Mouse (Mus musculus): ENCODE measurements at regions not wholly inside any gene's neighbourhood (a gene's known extent, or its start where the extent isn't known, plus 50 kb on each side); places are given as distances from the start of the nearest gene placed in this dataset.

DNA sequence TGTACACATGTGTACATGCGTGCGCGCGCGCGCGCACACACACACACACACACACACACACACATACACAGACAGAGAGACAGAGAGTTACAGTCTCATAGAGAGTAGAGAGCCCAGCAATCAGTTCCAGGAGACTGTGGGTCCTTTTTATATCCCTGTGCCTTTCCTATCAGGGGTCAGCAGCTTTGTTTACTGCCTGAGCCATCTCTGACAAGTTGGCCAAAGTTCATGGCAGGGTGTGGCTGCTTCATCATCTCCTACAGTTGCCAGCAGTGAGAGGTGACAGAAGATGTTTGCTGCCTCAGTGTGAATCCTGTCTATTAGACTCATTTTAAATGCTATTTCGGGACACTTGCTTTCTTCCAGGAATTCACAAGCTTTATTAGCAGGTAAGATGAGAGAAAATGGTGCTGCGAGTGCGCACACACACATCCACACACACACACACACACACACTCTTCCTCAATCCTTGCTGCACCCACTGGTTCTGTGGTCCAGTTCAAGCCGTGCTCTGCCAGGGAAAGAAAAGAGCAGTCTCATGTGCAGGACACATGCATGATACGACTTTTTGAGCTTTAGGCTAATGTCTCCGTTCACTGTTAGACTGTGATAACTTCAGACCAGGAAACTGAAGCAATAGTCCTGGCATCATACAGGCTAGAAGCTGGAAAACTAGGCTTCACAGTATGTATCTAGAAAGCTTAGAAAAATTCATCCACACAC, 234.9 kb upstream of the Map3k1 start:
- DNase-seq, result peak; percentile 80

DNA sequence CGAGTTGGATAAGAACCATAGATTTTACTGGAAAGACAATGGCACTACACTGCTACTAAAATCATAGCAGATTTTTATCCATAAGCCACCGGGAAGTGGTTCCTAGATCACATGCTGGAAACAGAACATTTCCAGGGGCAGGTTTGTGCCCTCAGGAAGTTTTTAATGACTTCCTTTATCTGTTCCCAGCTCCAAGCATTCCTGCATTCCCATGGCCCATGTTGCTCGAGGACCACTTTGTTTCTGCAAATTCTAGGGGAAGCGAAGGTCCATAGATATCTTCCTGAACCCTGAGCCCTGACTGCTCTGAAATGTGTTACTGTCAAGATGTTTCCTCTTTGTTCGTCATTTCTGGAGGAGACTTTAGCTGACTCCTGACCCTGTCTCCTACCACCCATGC, 235.6 kb upstream of the Map3k1 start:
- DNase-seq, result no peak

DNA sequence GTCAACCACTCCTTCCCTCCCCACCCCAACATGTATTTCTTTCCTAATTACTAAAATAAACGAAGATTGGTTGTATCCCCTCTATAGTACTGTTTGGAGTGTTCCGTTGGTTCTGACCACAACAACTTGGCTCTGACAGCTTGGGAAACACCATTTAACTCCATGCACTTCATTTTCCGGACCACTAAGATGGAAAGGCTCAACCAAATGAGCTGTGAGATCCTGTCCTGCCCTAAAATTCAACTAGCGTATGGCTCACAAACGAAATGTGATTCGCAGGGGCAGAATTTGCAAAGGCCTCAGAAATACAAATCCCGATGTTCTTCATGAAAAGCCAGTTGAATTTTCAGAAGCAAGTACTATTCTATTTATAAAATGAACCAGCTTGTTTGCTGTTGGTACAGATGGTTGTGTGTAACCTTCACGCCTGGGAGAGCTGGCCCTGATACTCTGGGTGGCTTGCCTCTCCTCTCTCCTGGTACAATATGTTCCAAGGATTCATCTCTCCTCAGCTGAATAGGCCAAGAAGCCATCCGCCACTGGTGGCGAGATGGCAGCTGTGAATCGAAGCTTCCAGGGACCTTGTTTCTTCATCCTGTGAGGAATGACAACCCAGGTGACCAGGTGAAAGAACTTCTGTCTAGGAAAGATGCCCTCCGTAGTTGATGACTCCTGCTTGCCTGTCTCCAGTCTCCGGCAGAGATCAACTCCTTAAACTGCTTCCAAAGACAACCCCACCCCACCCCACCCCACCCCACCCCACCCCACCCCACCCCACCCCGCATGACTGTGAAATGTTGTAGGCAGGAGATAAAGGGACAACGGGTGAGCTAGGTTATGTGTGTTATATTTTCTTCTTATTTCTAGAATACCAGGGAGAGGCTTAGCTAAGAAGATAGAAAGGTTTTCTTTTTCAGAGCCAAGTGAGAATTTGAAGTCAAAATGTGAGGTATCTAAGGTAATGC, 237.7 kb upstream of the Map3k1 start:
- peak; percentile 75 for DNase-seq

- no peak for DNase-seq
Observed at GRCm38 (mm10) chr13:112047408-112047807, 238.6 kb upstream of the Map3k1 start.

DNA sequence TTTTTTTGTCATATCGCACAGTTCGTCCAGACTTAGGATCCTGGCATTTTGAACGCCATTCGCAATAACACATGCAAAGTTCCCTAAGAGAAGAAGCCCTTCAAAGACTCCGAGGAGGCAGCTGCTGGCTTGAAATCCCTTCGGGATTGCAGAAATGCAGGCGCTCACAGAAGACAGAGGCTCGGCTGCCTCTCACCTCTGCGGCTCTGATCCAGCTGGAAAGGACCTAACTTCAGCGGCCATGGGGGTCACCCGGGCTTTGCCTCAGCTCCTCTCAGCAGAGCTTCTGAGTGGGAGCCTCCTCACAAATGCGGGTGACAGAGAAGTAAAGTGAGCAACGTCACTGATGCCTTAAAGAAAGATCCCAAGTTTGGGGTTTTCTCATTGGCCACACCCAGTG, 239.1 kb upstream of the Map3k1 start:
- no peak for DNase-seq

DNA sequence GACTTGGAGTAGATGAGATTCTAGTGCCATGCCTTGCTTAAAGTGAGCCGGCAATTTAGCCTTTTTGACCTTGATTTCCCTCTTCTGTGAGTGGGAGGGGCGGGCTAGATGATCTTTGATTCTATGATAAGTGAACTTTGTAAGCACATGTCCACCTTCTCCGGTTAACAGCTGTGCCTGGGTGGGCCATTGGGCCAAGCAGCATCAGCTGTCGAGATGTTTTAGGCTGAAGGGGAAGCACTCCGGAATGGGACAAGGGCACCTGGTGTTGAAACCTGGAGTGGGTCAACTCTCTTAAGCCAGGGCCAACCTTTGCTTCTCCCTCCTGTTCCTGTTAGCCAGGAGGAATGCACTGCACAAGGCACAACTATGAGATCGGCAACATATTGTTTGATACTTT, 239.5 kb upstream of the Map3k1 start:
- DNase-seq, result no peak

GRCm38 (mm10) chr13:112050892-112051291, 237.4 kb upstream of the Ankrd55 start:
- no peak for DNase-seq

- DNase-seq, result no peak
Observed at GRCm38 (mm10) chr13:112052011-112052410, 236.2 kb upstream of the Ankrd55 start.

GRCm38 (mm10) chr13:112052456-112052855, 235.8 kb upstream of the Ankrd55 start:
- no peak for DNase-seq

DNA sequence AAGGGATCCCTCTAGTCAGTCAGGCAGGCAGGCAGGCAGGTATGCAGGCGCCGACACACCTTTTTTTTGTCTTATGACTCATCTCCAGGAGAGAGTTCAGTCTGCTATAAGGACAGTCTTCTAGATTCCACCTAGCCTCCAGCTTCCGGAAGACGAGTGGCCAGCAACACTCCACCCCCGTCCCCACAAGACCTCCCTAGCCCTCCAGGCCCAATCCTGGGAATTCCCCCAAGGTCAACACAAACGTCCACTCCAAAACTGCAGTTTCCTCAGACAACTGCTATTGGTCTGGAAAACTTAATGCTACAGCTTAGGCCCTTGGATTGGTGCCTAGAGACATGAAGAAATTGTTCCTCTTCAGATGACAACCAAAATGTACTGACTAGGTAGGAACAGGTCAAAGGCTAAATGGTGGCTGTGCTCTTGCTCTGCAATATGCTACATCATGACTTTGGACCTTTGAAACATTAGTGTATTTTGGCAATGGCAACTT, 233.3 kb upstream of the Ankrd55 start:
- no peak for DNase-seq

- DNase-seq, result no peak
Observed at GRCm38 (mm10) chr13:112058218-112058617, 230.0 kb upstream of the Ankrd55 start.

DNA sequence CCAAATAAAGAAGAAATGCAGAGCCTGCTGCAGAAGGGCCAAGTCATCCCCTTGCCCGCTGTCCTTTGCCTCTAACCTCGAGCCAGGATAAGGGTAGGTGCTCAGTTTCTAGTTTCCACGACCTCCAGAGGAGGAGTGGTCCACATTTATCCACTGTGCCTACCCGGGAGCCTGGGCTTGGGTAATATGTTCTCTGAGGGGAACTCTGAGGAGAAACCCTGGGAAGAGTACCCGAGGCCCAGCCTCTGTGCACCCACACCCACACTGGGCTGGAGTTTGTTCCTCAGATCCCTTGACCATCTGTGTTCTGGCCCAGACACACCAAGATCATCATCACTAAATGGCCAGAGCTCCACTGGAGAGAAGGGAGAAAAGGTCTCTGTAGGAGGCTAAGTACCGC, 229.5 kb upstream of the Ankrd55 start:
- no peak for DNase-seq

DNA sequence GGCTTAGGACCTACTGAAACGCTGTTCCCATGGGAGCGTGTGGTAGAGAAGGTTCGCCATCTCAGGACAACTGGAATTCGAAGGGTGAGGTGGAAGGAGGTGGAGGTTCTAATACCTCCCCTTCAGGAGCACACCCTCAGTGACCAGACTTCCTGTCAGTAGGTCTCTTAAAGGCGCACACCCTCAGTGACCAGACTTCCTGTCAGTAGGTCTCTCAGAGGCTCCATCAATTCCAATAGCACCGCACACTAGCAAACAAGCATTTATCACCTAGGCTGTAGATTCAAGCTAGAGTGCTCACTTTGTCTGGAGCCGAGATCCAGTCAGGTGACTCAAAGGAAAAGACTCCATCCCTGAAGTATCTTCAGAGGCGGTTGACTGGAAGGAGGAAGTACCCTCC, 226.2 kb upstream of the Ankrd55 start:
- DNase-seq, result no peak

GRCm38 (mm10) chr13:112063409-112064111, 224.7 kb upstream of the Ankrd55 start:
- no peak for DNase-seq

DNA sequence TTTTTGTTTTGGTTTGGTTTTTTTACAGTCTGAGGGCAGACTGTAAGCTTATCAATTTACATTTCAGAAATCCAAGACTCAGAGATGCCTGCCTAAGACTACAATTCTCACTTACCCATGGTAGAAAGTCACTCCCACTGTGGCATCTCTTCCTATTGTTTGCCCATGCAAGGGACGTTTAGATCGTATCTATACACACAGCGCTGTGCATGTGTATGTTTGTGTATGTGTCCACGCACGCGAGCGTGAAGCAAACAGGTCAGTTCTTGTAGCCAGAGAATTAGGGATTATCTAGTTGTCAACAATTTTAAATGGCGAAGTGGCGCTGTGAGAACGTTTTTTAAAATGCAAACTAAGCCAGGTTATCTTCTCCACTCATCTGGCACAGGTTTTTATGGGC, 223.6 kb upstream of the Ankrd55 start:
- DNase-seq, result no peak

DNA sequence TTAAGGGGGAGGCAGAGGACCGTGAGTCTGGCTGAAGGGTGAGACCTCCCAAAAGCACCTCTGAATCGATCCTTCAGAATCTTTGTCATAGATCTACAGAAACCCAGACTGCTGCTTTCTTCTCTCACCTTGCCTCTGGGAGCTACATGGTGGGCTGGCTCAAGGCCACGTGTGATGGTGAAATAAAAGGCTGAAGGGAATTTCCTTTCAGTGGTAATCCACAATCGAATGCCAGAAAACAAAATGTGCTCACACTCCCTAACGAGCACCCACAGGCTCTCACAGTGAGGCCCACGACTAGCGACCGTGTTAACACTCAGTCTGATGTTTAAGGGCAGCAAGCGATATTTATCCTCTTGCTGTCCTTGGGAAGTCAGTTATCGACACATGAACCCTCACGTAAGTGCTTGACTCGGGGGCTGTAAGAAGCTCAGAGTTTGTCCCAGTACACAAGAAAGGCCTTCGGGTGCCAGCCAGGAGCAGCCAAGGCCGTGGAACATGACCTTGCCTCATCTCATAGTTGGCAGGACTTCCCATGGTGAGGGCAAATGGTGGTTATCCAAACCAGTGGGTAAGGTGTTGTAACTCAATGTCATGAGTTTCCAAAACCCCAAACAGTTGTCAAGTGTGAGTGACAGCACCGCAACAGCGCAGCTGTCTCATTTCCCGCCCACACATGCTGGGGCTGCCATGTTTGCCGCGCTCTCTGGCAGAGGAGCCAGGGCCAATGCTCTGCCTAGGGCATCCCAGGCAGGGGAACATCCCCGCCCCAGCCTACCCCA, 221.0 kb upstream of the Ankrd55 start:
- DNase-seq, result no peak

GRCm38 (mm10) chr13:112070757-112071156, 217.5 kb upstream of the Ankrd55 start:
- no peak for DNase-seq

DNA sequence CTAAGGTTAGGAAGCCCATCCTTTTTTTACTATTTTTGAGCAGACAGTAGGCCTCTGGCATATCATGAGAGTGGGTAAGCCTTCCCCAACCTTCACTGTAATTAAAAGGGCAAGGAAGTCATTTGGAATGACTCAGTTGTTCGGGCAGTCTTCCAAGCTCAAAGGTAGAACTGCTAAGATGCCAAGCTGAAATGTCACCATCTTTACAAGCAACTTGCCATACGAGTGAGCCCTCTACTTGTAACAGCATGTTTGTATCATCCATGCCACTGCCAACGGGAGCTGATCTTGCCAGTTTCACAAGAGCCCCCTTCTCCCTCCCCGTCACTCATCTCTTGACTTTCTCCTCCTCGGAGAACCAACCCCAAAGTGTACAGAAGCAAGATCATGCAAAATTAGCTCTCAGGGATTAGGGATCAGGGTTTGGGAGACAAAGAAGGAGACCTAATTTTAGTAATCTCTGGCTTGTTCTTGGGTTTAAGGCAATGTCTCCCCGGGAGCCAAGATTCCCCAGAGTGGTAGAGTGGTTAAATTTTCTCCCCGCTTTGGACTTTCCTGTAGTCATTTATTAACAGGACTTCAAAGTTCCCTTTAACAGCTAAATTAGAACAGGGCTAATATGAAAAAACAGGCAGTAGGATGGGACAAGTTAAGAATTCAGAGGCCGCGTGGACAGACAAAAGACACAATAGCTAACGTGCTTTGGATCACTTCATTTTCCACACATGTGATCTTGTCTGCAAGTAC, 216.9 kb upstream of the Ankrd55 start:
- no peak for DNase-seq

- DNase-seq, result no peak
Observed at GRCm38 (mm10) chr13:112071956-112072314, 216.3 kb upstream of the Ankrd55 start.

GRCm38 (mm10) chr13:112073519-112074406, 214.5 kb upstream of the Ankrd55 start:
- DNase-seq, result peak; percentile 77

All from liver (tissue).